Mouse (Mus musculus): ENCODE measurements around the gene Pdgfc. TPM values are rescaled to one million over a fixed set of nuclear protein-coding genes. Genes with fewer than 3 reads are reported as not detected.

Pdgfc gene
- polyA plus RNA-seq, 2 experiments, result 0.32 to 0.37 TPM

- H3K27me3 ChIP-seq (ENCODE audit: control insufficient read depth, insufficient read depth, low read length), result no peaks in the 10 kb centered on the region
- no peak for DNase-seq (ENCODE audit: low read depth in 3 of 3, low spot score in 3 of 3)
- H3K27ac ChIP-seq, result no peak overlapping the region
- H3K4me3 ChIP-seq (ENCODE audit: insufficient read depth in 1 of 2, low read depth in 2 of 2, low read length in 2 of 2), result no peak overlapping the region
- H3K36me3 ChIP-seq (replicated peaks; ENCODE audit: control insufficient read depth, insufficient read depth, low read depth), result no peaks in the 10 kb centered on the region
- ATAC-seq (ENCODE audit: insufficient read depth), result no peak
- WGBS (ENCODE audit: insufficient replicate concordance), result 73% methylated on average over 6 of the region's 6 CpGs
- no peak overlapping the region for H3K9ac ChIP-seq (replicated peaks)
- H3K4me1 ChIP-seq (replicated peaks; ENCODE audit: control insufficient read depth in 2 of 2, insufficient read depth in 2 of 2, low read length in 1 of 2), result peaks cover 0 to 2% of the 10 kb centered on the region in 2 experiments; a peak in 1 of 4 replicates
- H3K9me3 ChIP-seq (ENCODE audit: control insufficient read depth, low read length), result no peaks in the 10 kb centered on the region
- H3K4me2 ChIP-seq (ENCODE audit: low read depth), result no peak overlapping the region
- no peak for TF ChIP-seq CTCF (IDR thresholded peaks at IDR 0.05; ENCODE audit: low read depth)
- TF ChIP-seq EP300 (IDR thresholded peaks at IDR 0.05; ENCODE audit: low read depth), result no peak
Observed at GRCm38 (mm10) chr3:81052422-81052821, 16.2 kb downstream of the Pdgfc start.

GRCm38 (mm10) chr3:81054074-81054473 lies 17.9 kb downstream of the Pdgfc start:
- H3K27ac ChIP-seq, result no peak overlapping the region
- H3K27me3 ChIP-seq (ENCODE audit: control insufficient read depth, insufficient read depth, low read length), result no peaks in the 10 kb centered on the region
- DNase-seq (ENCODE audit: low read depth in 3 of 3, low spot score in 3 of 3) (no peak), ATAC-seq (ENCODE audit: insufficient read depth) (no peak)
- no peak overlapping the region for H3K9ac ChIP-seq (replicated peaks)
- TF ChIP-seq EP300 (IDR thresholded peaks at IDR 0.05; ENCODE audit: low read depth) (no peak), CTCF (IDR thresholded peaks at IDR 0.05; ENCODE audit: low read depth) (no peak)
- no peaks in the 10 kb centered on the region for H3K36me3 ChIP-seq (replicated peaks; ENCODE audit: control insufficient read depth, insufficient read depth, low read depth)
- no peak overlapping the region for H3K4me3 ChIP-seq (ENCODE audit: insufficient read depth in 1 of 2, low read depth in 2 of 2, low read length in 2 of 2)
- no peaks in the 10 kb centered on the region for H3K9me3 ChIP-seq (ENCODE audit: control insufficient read depth, low read length)
- H3K4me1 ChIP-seq (replicated peaks; ENCODE audit: control insufficient read depth in 2 of 2, insufficient read depth in 2 of 2, low read length in 1 of 2), result peaks cover 0 to 2% of the 10 kb centered on the region in 2 experiments; a peak in 1 of 4 replicates
- H3K4me2 ChIP-seq (ENCODE audit: low read depth), result no peak overlapping the region

GRCm38 (mm10) chr3:81057719-81058118 lies 21.5 kb downstream of the Pdgfc start:
- Histone ChIP-seq H3K9me3 (ENCODE audit: control insufficient read depth, low read length) (no peaks in the 10 kb centered on the region), H3K4me1 (replicated peaks; ENCODE audit: control insufficient read depth in 2 of 2, insufficient read depth in 2 of 2, low read length in 1 of 2) (no peaks in the 10 kb centered on the region), H3K36me3 (replicated peaks; ENCODE audit: control insufficient read depth, insufficient read depth, low read depth) (no peaks in the 10 kb centered on the region), H3K4me3 (ENCODE audit: insufficient read depth in 1 of 2, low read depth in 2 of 2, low read length in 2 of 2) (no peak overlapping the region), H3K27ac (no peak overlapping the region), H3K27me3 (ENCODE audit: control insufficient read depth, insufficient read depth, low read length) (no peaks in the 10 kb centered on the region), H3K9ac (replicated peaks) (no peak overlapping the region), H3K4me2 (ENCODE audit: low read depth) (no peak overlapping the region)
- no peak for ATAC-seq (ENCODE audit: insufficient read depth)
- no peak for DNase-seq (ENCODE audit: low read depth in 3 of 3, low spot score in 3 of 3)
- 56% methylated on average over 1 of the region's 1 CpGs for WGBS (ENCODE audit: insufficient replicate concordance)
- no peak for TF ChIP-seq CTCF (IDR thresholded peaks at IDR 0.05; ENCODE audit: low read depth)
- TF ChIP-seq EP300 (IDR thresholded peaks at IDR 0.05; ENCODE audit: low read depth), result no peak

- Histone ChIP-seq H3K9ac (replicated peaks) (no peak overlapping the region), H3K9me3 (ENCODE audit: control insufficient read depth, low read length) (no peaks in the 10 kb centered on the region), H3K4me2 (ENCODE audit: low read depth) (no peak overlapping the region), H3K4me3 (ENCODE audit: insufficient read depth in 1 of 2, low read depth in 2 of 2, low read length in 2 of 2) (no peak overlapping the region), H3K36me3 (replicated peaks; ENCODE audit: control insufficient read depth, insufficient read depth, low read depth) (no peaks in the 10 kb centered on the region), H3K27ac (no peak overlapping the region), H3K27me3 (ENCODE audit: control insufficient read depth, insufficient read depth, low read length) (no peaks in the 10 kb centered on the region), H3K4me1 (replicated peaks; ENCODE audit: control insufficient read depth in 2 of 2, insufficient read depth in 2 of 2, low read length in 1 of 2) (no peaks in the 10 kb centered on the region)
- WGBS (ENCODE audit: insufficient replicate concordance), result 49% methylated on average over 4 of the region's 4 CpGs
- no peak for DNase-seq (ENCODE audit: low read depth in 3 of 3, low spot score in 3 of 3)
- TF ChIP-seq EP300 (IDR thresholded peaks at IDR 0.05; ENCODE audit: low read depth) (no peak), CTCF (IDR thresholded peaks at IDR 0.05; ENCODE audit: low read depth) (no peak)
- ATAC-seq (ENCODE audit: insufficient read depth), result no peak
Observed at GRCm38 (mm10) chr3:81058527-81059031, 22.4 kb downstream of the Pdgfc start.

- H3K27me3 ChIP-seq (ENCODE audit: control insufficient read depth, insufficient read depth, low read length), result no peaks in the 10 kb centered on the region
- TF ChIP-seq EP300 (IDR thresholded peaks at IDR 0.05; ENCODE audit: low read depth), result no peak
- no peak for TF ChIP-seq CTCF (IDR thresholded peaks at IDR 0.05; ENCODE audit: low read depth)
- 53% methylated on average over 2 of the region's 2 CpGs for WGBS (ENCODE audit: insufficient replicate concordance)
- H3K9me3 ChIP-seq (ENCODE audit: control insufficient read depth, low read length), result no peaks in the 10 kb centered on the region
- no peak overlapping the region for H3K27ac ChIP-seq
- ATAC-seq (ENCODE audit: insufficient read depth) (no peak), DNase-seq (ENCODE audit: low read depth in 3 of 3, low spot score in 3 of 3) (no peak)
- H3K4me2 ChIP-seq (ENCODE audit: low read depth), result no peak overlapping the region
- H3K4me3 ChIP-seq (ENCODE audit: insufficient read depth in 1 of 2, low read depth in 2 of 2, low read length in 2 of 2), result no peak overlapping the region
- no peaks in the 10 kb centered on the region for H3K4me1 ChIP-seq (replicated peaks; ENCODE audit: control insufficient read depth in 2 of 2, insufficient read depth in 2 of 2, low read length in 1 of 2)
- H3K9ac ChIP-seq (replicated peaks), result no peak overlapping the region
- no peaks in the 10 kb centered on the region for H3K36me3 ChIP-seq (replicated peaks; ENCODE audit: control insufficient read depth, insufficient read depth, low read depth)
Observed at GRCm38 (mm10) chr3:81068550-81068949, 32.3 kb downstream of the Pdgfc start.

All from liver, embryonic 14.5 days (tissue).